Mouse (Mus musculus): ENCODE results near the gene Mup17. TPM values are rescaled to one million over a fixed set of nuclear protein-coding genes. Genes with fewer than 3 reads are reported as not detected.
"Not testable (repeated sequence)": the region's sequence is repeated elsewhere in the genome, so short reads cannot be mapped to it uniquely, and the experiment has no call there.

The Mup17 gene
- not detected in 2 replicates for polyA plus RNA-seq (2016; fragmentation: Nextera tagmentation; extraction: Ambion mirVana)

DNA sequence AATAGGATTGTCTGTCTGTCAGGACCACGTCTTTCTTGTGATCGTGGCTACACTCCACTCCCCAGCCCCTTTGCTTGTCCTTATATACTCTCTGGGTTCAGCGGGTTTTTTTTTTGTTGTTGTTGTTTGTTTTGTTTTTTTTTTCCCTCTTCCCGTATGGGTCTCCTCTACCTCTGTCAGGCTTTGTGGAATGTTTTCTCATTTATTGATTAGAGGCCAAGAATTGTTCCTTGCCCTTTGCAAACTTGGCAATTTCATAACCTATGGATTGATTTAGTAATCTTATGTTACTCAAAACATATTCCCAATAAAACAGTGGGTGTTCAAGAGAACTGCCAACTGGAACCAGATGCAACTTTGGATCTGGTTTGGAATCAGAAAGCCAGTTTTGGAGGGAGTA, at the start of gene Mup17:
TSS of gene Mup17 (minus strand) at position 101 of the 400 bp plus-strand sequence.
- not testable (repeated sequence) for H3K9me3 ChIP-seq (replicated peaks)

DNA sequence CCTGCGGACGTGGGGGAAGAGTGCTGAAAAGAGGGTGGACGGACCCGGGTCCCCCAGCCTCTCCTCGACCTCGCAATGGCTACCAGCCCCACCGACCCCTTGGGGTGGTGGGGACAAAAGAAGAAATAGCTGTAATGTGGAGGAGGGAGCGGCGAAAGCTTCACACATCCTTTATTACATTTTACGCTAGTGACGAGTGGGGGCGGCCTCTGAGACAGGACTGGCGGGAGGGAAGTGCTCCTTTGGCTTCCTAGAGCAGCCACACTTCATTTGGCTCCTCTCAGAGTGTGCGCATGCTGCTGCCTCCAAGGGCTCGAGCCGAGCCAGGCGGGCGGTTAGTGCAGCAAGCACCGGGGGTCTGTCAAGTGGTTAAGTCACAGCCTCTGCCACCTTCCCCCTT, 24.1 kb downstream of the Mup17 start:
- ATAC-seq (ENCODE audit: insufficient number of reproducible peaks, low FRiP score); H3K9me3 ChIP-seq (replicated peaks); H3K27ac ChIP-seq (ENCODE audit: poor library complexity, severe bottlenecking); H3K9ac ChIP-seq; H3K4me1 ChIP-seq (replicated peaks); H3K36me3 ChIP-seq; H3K4me3 ChIP-seq; H3K4me2 ChIP-seq; H3K27me3 ChIP-seq (replicated peaks): not testable (repeated sequence)
- 80% methylated on average over 19 of the region's 19 CpGs for WGBS

More for the DNA sequence above, at the start of gene Mup17:
- H3K27me3 ChIP-seq (replicated peaks); H3K27ac ChIP-seq (ENCODE audit: poor library complexity, severe bottlenecking); H3K9ac ChIP-seq; H3K36me3 ChIP-seq; H3K4me2 ChIP-seq; H3K4me3 ChIP-seq; H3K4me1 ChIP-seq (replicated peaks); ATAC-seq (ENCODE audit: insufficient number of reproducible peaks, low FRiP score): not testable (repeated sequence)
- WGBS, result 66% methylated on average over 4 of the region's 4 CpGs

DNA sequence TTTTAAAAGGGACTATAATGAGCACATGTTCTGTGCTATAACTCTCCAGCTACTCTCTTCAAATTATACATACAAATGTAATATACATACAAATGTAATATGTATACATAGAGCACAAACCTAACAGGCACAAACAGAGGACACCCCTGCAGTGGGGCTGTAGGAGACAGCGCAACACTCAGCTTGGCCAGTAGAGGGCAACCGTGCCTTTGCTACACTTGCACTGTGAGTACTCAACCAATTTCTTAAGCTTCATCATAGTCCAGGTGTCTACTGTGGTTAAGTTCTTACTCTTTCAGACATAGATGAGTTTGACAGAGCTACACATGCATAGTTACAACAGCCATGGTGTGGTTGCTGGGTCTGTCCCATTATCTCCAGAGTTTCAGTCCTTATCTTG, 39.8 kb downstream of the Mup17 start:
- H3K9ac ChIP-seq; H3K4me1 ChIP-seq (replicated peaks); H3K9me3 ChIP-seq (replicated peaks); ATAC-seq (ENCODE audit: insufficient number of reproducible peaks, low FRiP score); H3K36me3 ChIP-seq; H3K27me3 ChIP-seq (replicated peaks); H3K4me3 ChIP-seq; H3K4me2 ChIP-seq; H3K27ac ChIP-seq (ENCODE audit: poor library complexity, severe bottlenecking): not testable (repeated sequence)
- WGBS, result 33% methylated on average over 2 of the region's 2 CpGs

Other genes starting within 250 kb of the Mup17 start
- not detected in 2 replicates for gene Mup15, start 156.1 kb downstream of the Mup17 start, polyA plus RNA-seq (2016; fragmentation: Nextera tagmentation; extraction: Ambion mirVana)
- gene Mup16, start 76.3 kb downstream of the Mup17 start, polyA plus RNA-seq (2016; fragmentation: Nextera tagmentation; extraction: Ambion mirVana), result not detected in 2 replicates
- gene Mup18, start 78.3 kb upstream of the Mup17 start, polyA plus RNA-seq (2016; fragmentation: Nextera tagmentation; extraction: Ambion mirVana), result not detected in 2 replicates
- gene Mup19, start 186.4 kb upstream of the Mup17 start, polyA plus RNA-seq (2016; fragmentation: Nextera tagmentation; extraction: Ambion mirVana), result not detected in 2 replicates
- gene Mup5, start 239.4 kb upstream of the Mup17 start, polyA plus RNA-seq (2016; fragmentation: Nextera tagmentation; extraction: Ambion mirVana), result not detected in 2 replicates

Data from heart, embryonic 12.5 days (tissue).